Mouse (Mus musculus) midbrain, embryonic 14.5 days (tissue): ENCODE data around the gene Zfp618. TPM values are rescaled to one million over a fixed set of nuclear protein-coding genes. Genes with fewer than 3 reads are reported as not detected.

ENCODE experiments used
- ATAC-seq: fragments of 200-750 bp; cut with Nextera tagmentation; 2 replicates; pipeline ENCODE4 v1.8.0; 2017; ENCODE audit warnings: moderate number of reproducible peaks, moderate library complexity; ENCODE audit not compliant: low FRiP score, low TSS enrichment
- DNase-seq: peaks from one replicate; pipeline ENCODE4 v3.0.0-alpha.2; 2015
- H3K27ac ChIP-seq: fragments of 300-500 bp; sonication (generic); replicated peaks from 2 replicates; pipeline ENCODE4 v1.5.1; 2014; ENCODE audit warnings: mild to moderate bottlenecking, low read depth, low read length, moderate library complexity
- H3K27me3 ChIP-seq: fragments of 300-500 bp; sonication (generic); 2 replicates; pipeline ENCODE4 v1.6.1; 2014; ENCODE audit warnings: low read length, control low read depth, mixed read lengths; ENCODE audit not compliant: control insufficient read depth, insufficient read depth
- H3K36me3 ChIP-seq: fragments of 300-500 bp; sonication (generic); 2 replicates; pipeline ENCODE4 v1.6.1; 2014; ENCODE audit warnings: low read length, control low read depth; ENCODE audit not compliant: control insufficient read depth, insufficient read depth
- H3K4me1 ChIP-seq: fragments of 300-500 bp; sonication (generic); 2 replicates; pipeline ENCODE4 v1.6.1; 2014; ENCODE audit warnings: mild to moderate bottlenecking, antibody characterized with exemption, low read length, control low read depth; ENCODE audit not compliant: control insufficient read depth, insufficient read depth
- H3K4me2 ChIP-seq: fragments of 300-500 bp; sonication (generic); 2 replicates; pipeline ENCODE4 v1.6.1; 2014; ENCODE audit warnings: mild to moderate bottlenecking, low read length, moderate library complexity
- H3K4me3 ChIP-seq: fragments of 300-500 bp; sonication (generic); replicated peaks from 2 replicates; pipeline ENCODE4 v1.5.1; 2014; ENCODE audit warnings: low read depth, low read length
- H3K9ac ChIP-seq: fragments of 300-500 bp; sonication (generic); replicated peaks from 2 replicates; pipeline ENCODE4 v1.6.1; 2014; ENCODE audit warnings: mild to moderate bottlenecking, low read length, moderate library complexity
- H3K9me3 ChIP-seq: fragments of 300-500 bp; sonication (generic); 2 replicates; pipeline ENCODE4 v1.6.1; 2016; ENCODE audit warnings: low read length, control low read depth, mixed read lengths; ENCODE audit not compliant: control insufficient read depth
- WGBS: fragments of 180-500 bp; shearing (Covaris S2); extraction: QIAGEN DNeasy Blood & Tissue Kit; methylation state at CpG from one replicate; pipeline ENCODE4 v1.1.7; 2014; 5-methylcytosine and 5-hydroxymethylcytosine counted together
- polyA plus RNA-seq: library from polyadenylated mRNA; unstranded; fragments of >200 nt; fragmentation: Nextera tagmentation; extraction: Ambion mirVana; gene quantifications from 2 replicates; pipeline ENCODE4 v1.2.1, GENCODE M21; 2014

The Zfp618 gene
- polyA plus RNA-seq, 1 experiment from 2014 or later: 39.8 TPM

GRCm38 (mm10) chr4:63031240-63031639, 65.9 kb downstream of the Zfp618 start:
- H3K4me1 ChIP-seq: peaks cover 12% of the 10 kb centered on the region
- ATAC-seq: no peak
- 27% methylated on average over 4 of the region's 4 CpGs for WGBS

GRCm38 (mm10) chr4:63032581-63033006, 67.2 kb downstream of the Zfp618 start:
- Histone ChIP-seq H3K9me3 (no peaks in the 10 kb centered on the region), H3K27me3 (no peaks in the 10 kb centered on the region), H3K4me1 (peaks cover 12% of the 10 kb centered on the region), H3K9ac (no peak overlapping the region), H3K36me3 (no peaks in the 10 kb centered on the region), H3K4me2 (no peak overlapping the region), H3K4me3 (no peak overlapping the region), H3K27ac (no peak overlapping the region)
- DNase-seq: no peak
- no peak for ATAC-seq
- WGBS: 76% methylated on average over 9 of the region's 9 CpGs

More at GRCm38 (mm10) chr4:63031240-63031639, 65.9 kb downstream of the Zfp618 start:
- Histone ChIP-seq H3K4me3 (no peak overlapping the region), H3K27ac (no peak overlapping the region), H3K36me3 (no peaks in the 10 kb centered on the region), H3K4me2 (no peak overlapping the region), H3K9me3 (no peaks in the 10 kb centered on the region), H3K9ac (no peak overlapping the region), H3K27me3 (no peaks in the 10 kb centered on the region)
- DNase-seq: no peak

- Histone ChIP-seq H3K27ac (0 out of 2 replicates have a peak overlapping the region, but pooled peaks have one; percentile 43), H3K36me3 (no peaks in the 10 kb centered on the region), H3K9ac (no peak overlapping the region), H3K4me2 (no peak overlapping the region), H3K4me1 (peaks cover 12% of the 10 kb centered on the region), H3K27me3 (no peaks in the 10 kb centered on the region), H3K9me3 (no peaks in the 10 kb centered on the region), H3K4me3 (no peak overlapping the region)
- 12% methylated on average over 5 of the region's 5 CpGs for WGBS
- DNase-seq: peak; percentile 20
- no peak for ATAC-seq
These were observed 68.4 kb downstream of the Zfp618 start for GRCm38 (mm10) chr4:63033724-63034123.

GRCm38 (mm10) chr4:63035991-63036390, 70.6 kb downstream of the Zfp618 start:
- no peak for DNase-seq
- H3K27me3 ChIP-seq: no peaks in the 10 kb centered on the region
- H3K9ac ChIP-seq: no peak overlapping the region
- peaks cover 12% of the 10 kb centered on the region for H3K4me1 ChIP-seq
- no peak for ATAC-seq
- H3K4me2 ChIP-seq: no peak overlapping the region
- no peaks in the 10 kb centered on the region for H3K9me3 ChIP-seq
- H3K36me3 ChIP-seq: no peaks in the 10 kb centered on the region
- H3K4me3 ChIP-seq: no peak overlapping the region
- H3K27ac ChIP-seq: no peak overlapping the region
- 89% methylated on average over 7 of the region's 7 CpGs for WGBS

GRCm38 (mm10) chr4:63036790-63037189, 71.4 kb downstream of the Zfp618 start:
- Histone ChIP-seq H3K4me1 (peaks cover 12% of the 10 kb centered on the region), H3K4me3 (no peak overlapping the region), H3K36me3 (no peaks in the 10 kb centered on the region), H3K9me3 (no peaks in the 10 kb centered on the region), H3K9ac (no peak overlapping the region), H3K4me2 (no peak overlapping the region), H3K27ac (no peak overlapping the region), H3K27me3 (no peaks in the 10 kb centered on the region)
- ATAC-seq: no peak
- 96% methylated on average over 5 of the region's 5 CpGs for WGBS
- DNase-seq: no peak

- 97% methylated on average over 4 of the region's 4 CpGs for WGBS
- no peak overlapping the region for H3K4me3 ChIP-seq
- H3K9me3 ChIP-seq: no peaks in the 10 kb centered on the region
- H3K4me2 ChIP-seq: no peak overlapping the region
- no peak overlapping the region for H3K27ac ChIP-seq
- ATAC-seq: no peak
- H3K4me1 ChIP-seq: peaks cover 12% of the 10 kb centered on the region
- H3K9ac ChIP-seq: no peak overlapping the region
- H3K36me3 ChIP-seq: no peaks in the 10 kb centered on the region
- DNase-seq: no peak
- H3K27me3 ChIP-seq: no peaks in the 10 kb centered on the region
These were observed 72.2 kb downstream of the Zfp618 start for GRCm38 (mm10) chr4:63037555-63037954.

GRCm38 (mm10) chr4:63038265-63038664, 72.9 kb downstream of the Zfp618 start:
- no peaks in the 10 kb centered on the region for H3K9me3 ChIP-seq
- H3K4me2 ChIP-seq: no peak overlapping the region
- H3K4me3 ChIP-seq: no peak overlapping the region
- peaks cover 12% of the 10 kb centered on the region for H3K4me1 ChIP-seq
- WGBS: 72% methylated on average over 2 of the region's 2 CpGs
- H3K27ac ChIP-seq: no peak overlapping the region
- no peaks in the 10 kb centered on the region for H3K27me3 ChIP-seq
- no peaks in the 10 kb centered on the region for H3K36me3 ChIP-seq
- no peak overlapping the region for H3K9ac ChIP-seq
- ATAC-seq (no peak), DNase-seq (no peak)

- Histone ChIP-seq H3K4me2 (no peak overlapping the region), H3K4me3 (no peak overlapping the region), H3K9me3 (no peaks in the 10 kb centered on the region), H3K9ac (no peak overlapping the region), H3K27me3 (no peaks in the 10 kb centered on the region), H3K36me3 (no peaks in the 10 kb centered on the region), H3K27ac (no peak overlapping the region), H3K4me1 (peaks cover 6% of the 10 kb centered on the region; the same call in 1 of the 2 replicates)
- 94% methylated on average over 10 of the region's 10 CpGs for WGBS
- no peak for ATAC-seq
- DNase-seq: no peak
These were observed 73.6 kb downstream of the Zfp618 start for GRCm38 (mm10) chr4:63038937-63039336.

- WGBS: 95% methylated on average over 3 of the region's 3 CpGs
- Histone ChIP-seq H3K4me2 (no peak overlapping the region), H3K4me3 (no peak overlapping the region), H3K36me3 (no peaks in the 10 kb centered on the region), H3K9ac (no peak overlapping the region), H3K27ac (no peak overlapping the region), H3K9me3 (no peaks in the 10 kb centered on the region), H3K4me1 (peaks cover 8% of the 10 kb centered on the region; the same call in 1 of the 2 replicates), H3K27me3 (no peaks in the 10 kb centered on the region)
- ATAC-seq: no peak
- no peak for DNase-seq
These were observed 83.2 kb downstream of the Zfp618 start for GRCm38 (mm10) chr4:63048606-63049005.
